Mouse (Mus musculus): ENCODE results near the gene Unc13d. TPM values are rescaled to one million over a fixed set of nuclear protein-coding genes. Genes with fewer than 3 reads are reported as not detected.
A peak's percentile ranks its signal among the peaks of the same experiment; 100 is the strongest.
"Not testable (repeated sequence)": the region's sequence is repeated elsewhere in the genome, so short reads cannot be mapped to it uniquely, and the experiment has no call there.

Gene Unc13d
- polyA plus RNA-seq, 1 experiment from 2014 or later = 0.33 TPM

DNA sequence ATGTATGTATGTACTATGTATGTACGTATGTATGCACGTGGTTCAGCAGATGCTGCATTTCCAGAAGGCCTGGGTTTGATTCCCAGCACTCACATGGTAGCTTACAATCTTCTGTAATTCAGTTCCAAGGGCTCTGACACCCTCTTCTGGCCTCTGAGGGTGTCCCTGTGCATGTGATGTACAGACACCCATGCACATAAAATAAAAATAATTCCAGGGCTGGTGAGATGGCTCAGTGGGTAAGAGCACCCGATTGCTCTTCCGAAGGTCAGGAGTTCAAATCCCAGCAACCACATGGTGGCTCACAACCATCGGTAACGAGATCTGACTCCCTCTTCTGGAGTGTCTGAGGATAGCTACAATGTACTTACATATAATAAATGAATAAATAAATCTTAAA, 15.2 kb upstream of the Unc13d start:
- in situ Hi-C loops (cut with MboI; ENCODE audit: low pct_unique_long_range_greater_than_20kb); DNase-seq (ENCODE audit: low read depth, low spot score); POLR2A ChIA-PET; H3K27me3 ChIP-seq; ATAC-seq: not testable (repeated sequence)
- peak; percentile 10 for TF ChIP-seq CTCF (IDR thresholded peaks at IDR 0.05)
- CTCF ChIA-PET = interaction anchor here (1.1 to 1.3 kb wide), 2 partner anchors 9 to 66 kb away, joined by 3 to 4 read pairs; no protein-coding TSS in a partner anchor

DNA sequence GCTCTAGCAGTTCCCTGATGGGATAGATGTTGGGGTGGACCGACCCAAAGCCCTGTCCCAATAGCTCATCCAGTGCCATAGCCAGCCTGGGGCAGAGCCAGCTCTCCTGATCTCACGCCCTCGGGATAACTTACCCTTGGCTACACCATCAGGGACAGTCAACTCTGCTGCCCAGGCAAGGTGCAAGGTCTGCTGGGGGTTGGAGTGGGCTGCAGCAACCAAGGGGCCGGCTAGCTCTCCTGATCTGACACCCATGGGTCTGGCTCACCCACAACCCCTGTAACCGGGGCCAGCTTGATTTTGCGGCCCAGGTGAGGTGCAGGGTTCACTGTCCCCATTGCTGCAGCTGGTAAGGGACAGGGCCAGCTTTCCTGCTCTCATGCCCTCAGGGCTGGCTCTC, 13.8 kb upstream of the Unc13d start:
- no peak for ATAC-seq
- in situ Hi-C loops (cut with MboI; ENCODE audit: low pct_unique_long_range_greater_than_20kb) = no loop called here
- no peak for DNase-seq (ENCODE audit: low read depth, low spot score)
- ChIA-PET POLR2A (interaction anchor here (0.7 to 1.2 kb wide), 3 partner anchors 16 to 37 kb away, joined by 3 to 5 read pairs (median 4); no protein-coding TSS in a partner anchor), CTCF (interaction anchor here (1.1 to 1.2 kb wide), 5 partner anchors 12 to 60 kb away, joined by 3 to 4 read pairs (median 3); partner anchors contain the start of gene Trim65)
- no peak for TF ChIP-seq CTCF (IDR thresholded peaks at IDR 0.05)
- no peaks in the 10 kb centered on the region for H3K27me3 ChIP-seq

DNA sequence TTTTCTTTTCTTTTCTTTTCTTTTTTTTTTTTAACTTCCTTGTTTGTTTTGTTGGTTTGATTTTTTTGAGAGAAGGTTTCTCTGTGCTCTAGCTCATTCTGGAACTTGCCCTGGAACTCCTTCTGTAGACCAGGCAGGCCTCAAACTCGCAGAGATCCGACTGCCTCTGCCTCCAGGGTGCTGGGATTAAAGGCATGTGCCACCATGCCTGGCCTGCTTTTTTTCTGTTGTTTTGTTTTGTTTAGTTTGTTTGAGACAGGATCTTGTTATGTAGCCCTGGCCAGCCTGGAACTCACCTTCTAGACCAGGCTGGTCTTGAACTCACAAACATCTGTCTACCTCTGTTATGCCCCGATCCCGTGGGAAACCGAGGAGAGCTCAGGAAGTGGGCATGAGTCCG, 11.8 kb upstream of the Unc13d start:
- in situ Hi-C loops (cut with MboI; ENCODE audit: low pct_unique_long_range_greater_than_20kb) = loop anchor here (5.0 kb wide), 1 partner anchor 43 kb away; the partner anchor contains the start of gene Trim65
- POLR2A ChIA-PET = interaction anchor here (1.2 kb wide), 1 partner anchor 10 kb away, joined by 5 read pairs; no protein-coding TSS in a partner anchor
- no peak for TF ChIP-seq CTCF (IDR thresholded peaks at IDR 0.05)
- DNase-seq (ENCODE audit: low read depth, low spot score) = no peak
- CTCF ChIA-PET = interaction anchor here (0.8 to 1.4 kb wide), 2 partner anchors 9 to 18 kb away, joined by 3 to 4 read pairs; no protein-coding TSS in a partner anchor
- ATAC-seq = no peak
- no peaks in the 10 kb centered on the region for H3K27me3 ChIP-seq

DNA sequence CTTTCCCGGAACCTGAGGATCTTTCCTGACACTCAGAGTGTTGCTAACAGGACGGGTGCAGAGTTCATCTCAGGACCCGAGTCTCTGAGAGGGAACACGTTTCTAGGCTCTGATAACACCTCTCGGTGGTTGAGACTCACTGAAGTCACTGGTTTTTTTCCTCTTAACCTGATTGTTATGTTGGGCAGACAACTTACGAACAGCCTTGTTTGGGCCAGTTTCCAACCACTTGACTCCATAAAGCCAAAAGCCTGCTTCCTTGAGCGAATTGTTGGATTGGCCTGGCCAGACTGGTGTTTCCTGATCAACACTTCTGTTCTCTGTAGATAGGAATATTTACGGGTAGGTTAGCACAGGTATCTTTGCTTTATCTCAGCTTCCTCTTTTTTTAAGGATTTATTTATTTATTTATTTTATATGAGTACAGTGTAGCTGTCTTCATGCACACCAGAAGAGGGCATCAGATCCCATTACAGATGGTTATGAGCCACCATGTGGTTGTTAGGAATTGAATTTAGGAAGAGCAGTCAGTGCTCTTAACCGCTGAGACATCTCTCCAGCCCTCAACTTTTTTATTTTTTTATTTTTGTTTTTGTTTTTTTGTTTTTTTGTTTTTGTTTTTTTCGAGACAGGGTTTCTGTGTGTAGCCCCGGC, 11.1 kb upstream of the Unc13d start:
- no peaks in the 10 kb centered on the region for H3K27me3 ChIP-seq
- ChIA-PET POLR2A (interaction anchor here (1.3 kb wide), 1 partner anchor 16 kb away, joined by 6 read pairs; no protein-coding TSS in a partner anchor), CTCF (interaction anchor here (0.8 to 1.4 kb wide), 2 partner anchors 10 to 18 kb away, joined by 3 to 4 read pairs; no protein-coding TSS in a partner anchor)
- ATAC-seq (no peak), DNase-seq (ENCODE audit: low read depth, low spot score) (no peak)
- in situ Hi-C loops (cut with MboI; ENCODE audit: low pct_unique_long_range_greater_than_20kb) = loop anchor here (5.0 kb wide), 1 partner anchor 43 kb away; the partner anchor contains the start of gene Trim65
- TF ChIP-seq CTCF (IDR thresholded peaks at IDR 0.05) = peak; percentile 60

DNA sequence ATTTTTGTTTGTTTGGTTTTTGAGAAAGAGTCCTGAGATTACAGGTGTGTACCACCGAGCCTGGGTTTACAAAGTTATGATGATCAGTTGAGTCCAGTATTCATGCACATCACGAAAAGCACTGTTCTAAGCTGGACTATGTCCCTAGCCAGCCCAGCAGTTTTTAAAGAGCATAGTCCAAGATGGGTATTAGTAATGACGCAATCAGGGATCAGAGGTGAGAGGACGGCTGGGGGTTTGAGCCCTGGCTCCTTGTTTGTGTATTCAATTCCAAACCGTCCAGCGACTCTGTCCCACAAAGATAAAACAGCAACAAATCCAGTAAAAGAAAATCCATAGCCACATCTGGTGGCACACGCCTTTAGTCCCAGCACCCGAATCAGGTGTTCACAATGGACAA, 10.4 kb upstream of the Unc13d start:
- POLR2A ChIA-PET = interaction anchor here (1.3 kb wide), 1 partner anchor 16 kb away, joined by 6 read pairs; no protein-coding TSS in a partner anchor
- CTCF ChIA-PET = interaction anchor here (1.4 kb wide), 1 partner anchor 19 kb away, joined by 4 read pairs; no protein-coding TSS in a partner anchor

DNA sequence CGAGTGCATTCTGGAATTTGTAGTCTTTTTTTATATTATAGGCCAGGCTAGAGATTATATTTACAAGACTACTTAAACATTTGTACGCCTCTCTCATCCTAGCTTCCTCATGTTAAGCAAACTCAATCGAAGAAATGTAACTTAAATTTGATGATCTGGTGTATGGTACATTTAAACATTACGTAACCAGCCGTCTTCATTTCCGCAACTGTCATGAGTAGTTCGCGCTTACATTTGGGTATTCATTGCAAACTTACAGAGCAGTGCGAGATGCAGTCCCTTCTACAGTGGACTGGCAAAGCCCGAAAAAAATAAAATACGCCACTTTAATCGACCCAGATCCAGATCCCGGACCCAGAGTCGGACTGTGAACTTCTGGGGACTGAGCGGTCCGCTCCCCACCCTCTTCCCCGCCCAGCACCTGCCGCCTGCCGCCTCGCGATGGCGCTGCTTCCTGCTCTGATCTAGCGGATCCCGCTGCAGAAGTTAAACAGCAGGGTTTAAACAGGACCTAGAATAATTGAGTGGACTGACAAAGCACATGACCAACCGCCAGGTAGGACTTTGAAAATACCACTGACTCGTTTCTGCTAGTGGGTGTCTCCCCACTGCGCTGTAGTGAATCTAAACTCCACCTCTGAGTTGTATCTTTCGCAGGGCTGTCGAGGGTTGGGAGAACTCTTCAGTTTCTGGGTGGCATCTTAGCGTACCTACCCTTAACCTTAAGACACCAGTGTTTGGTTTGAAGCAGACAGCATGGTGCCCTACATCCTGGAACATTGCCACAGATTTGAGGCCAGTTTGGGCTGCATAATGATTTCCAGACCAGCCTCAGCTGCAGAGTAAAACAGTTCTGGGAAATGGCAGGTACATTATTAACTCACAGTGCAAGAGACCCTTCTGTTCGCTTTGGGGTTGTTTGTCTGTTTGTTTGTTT, 9.7 kb upstream of the Unc13d start:
- in situ Hi-C loops (cut with MboI; ENCODE audit: low pct_unique_long_range_greater_than_20kb) = loop anchor here (5.0 kb wide), 1 partner anchor 45 kb away; the partner anchor contains the start of gene Trim65
- ChIA-PET POLR2A (interaction anchor here (0.8 to 1.3 kb wide), 3 partner anchors 15 to 42 kb away, joined by 3 to 6 read pairs (median 3); no protein-coding TSS in a partner anchor), CTCF (interaction anchor here (0.6 to 1.5 kb wide), 3 partner anchors 11 to 43 kb away, joined by 3 read pairs; no protein-coding TSS in a partner anchor)
- DNase-seq (ENCODE audit: low read depth, low spot score) = no peak
- no peaks in the 10 kb centered on the region for H3K27me3 ChIP-seq
- peak; percentile 75 for ATAC-seq
- TF ChIP-seq CTCF (IDR thresholded peaks at IDR 0.05) = peak; percentile 99

More for the DNA sequence above, 10.4 kb upstream of the Unc13d start:
- in situ Hi-C loops (cut with MboI; ENCODE audit: low pct_unique_long_range_greater_than_20kb) = loop anchor here (5.0 kb wide), 1 partner anchor 44 kb away; the partner anchor contains the start of gene Trim65
- no peaks in the 10 kb centered on the region for H3K27me3 ChIP-seq
- ATAC-seq (no peak), DNase-seq (ENCODE audit: low read depth, low spot score) (no peak)
- TF ChIP-seq CTCF (IDR thresholded peaks at IDR 0.05) = no peak

DNA sequence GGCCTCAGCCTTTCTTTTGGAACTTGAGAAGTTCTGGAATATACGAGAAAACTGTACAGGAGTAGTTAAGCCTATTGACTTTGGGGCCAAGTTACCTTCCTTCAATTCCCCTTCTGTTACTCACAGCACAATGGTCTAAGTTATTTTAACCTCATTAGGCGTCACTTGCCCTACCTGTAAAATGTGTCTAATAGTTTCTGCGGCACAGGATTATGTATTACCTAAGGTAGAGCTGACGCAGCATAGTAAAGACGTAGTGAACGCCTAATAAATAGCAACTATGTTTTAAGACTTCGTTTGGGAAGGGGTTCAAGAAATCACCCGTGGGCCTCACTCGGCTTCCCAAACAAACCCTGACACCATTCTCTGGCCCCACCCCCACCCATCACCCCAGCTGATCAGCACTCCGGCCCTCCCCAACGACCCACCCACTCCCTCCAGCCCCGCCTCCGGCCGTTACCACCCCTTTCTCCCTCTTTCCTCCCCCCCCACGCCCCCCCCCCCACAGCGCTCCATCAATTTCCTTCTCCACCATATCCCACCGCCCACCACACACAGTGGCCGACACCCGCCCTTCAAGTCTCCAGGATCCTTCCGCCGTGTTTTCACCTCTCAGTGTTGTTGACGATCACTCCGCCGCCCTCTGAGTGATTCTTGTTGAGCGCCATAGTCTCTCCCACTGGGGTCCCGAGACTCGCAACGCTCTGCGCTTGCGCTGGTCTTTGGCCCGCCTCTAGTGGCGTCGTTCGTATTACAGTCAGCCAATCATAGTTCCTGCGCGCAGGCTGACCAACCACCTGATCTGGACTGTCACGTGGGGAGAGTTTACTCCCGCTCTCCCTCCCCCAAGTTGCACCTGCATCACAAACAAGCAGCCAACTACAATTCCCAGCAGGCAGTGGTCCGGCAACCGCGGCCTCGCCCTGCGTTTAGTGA, 8.8 kb upstream of the Unc13d start, which contains the start of gene Wbp2:
Gene Wbp2, minus strand, starts transcription at position 738 of the 936 bp plus-strand sequence.
- CTCF ChIA-PET = interaction anchor here (0.6 to 1.5 kb wide), 3 partner anchors 12 to 44 kb away, joined by 3 read pairs; no protein-coding TSS in a partner anchor
- in situ Hi-C loops (cut with MboI; ENCODE audit: low pct_unique_long_range_greater_than_20kb) = loop anchor here (5.0 kb wide), 1 partner anchor 46 kb away; the partner anchor contains the start of gene Trim65
- DNase-seq (ENCODE audit: low read depth, low spot score) = peak; percentile 96

DNA sequence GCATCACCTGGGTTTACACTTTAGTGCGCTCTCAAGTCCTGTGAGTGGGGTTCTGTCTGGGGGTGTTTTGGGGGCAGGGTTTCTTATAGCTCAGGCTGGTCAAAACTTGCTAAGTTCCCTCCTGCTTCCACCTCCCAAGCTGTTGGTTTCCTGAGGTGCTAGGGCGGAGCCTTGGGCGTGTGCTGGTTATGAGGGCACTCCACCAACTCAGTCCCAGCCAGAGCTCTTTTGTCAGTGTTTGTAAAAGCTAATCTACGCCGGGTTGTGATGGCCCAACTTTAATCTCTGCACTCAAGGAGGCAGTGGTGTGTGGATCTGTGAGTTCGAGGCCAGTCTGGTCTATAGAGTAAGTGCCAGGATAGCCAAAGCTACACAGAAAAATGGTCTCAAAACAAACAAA, 6.4 kb upstream of the Unc13d start:
- POLR2A ChIA-PET = no interaction called here

More for the DNA sequence above, 8.8 kb upstream of the Unc13d start, which contains the start of gene Wbp2:
- peak; percentile 80 for ATAC-seq
- no peaks in the 10 kb centered on the region for H3K27me3 ChIP-seq
- no peak for TF ChIP-seq CTCF (IDR thresholded peaks at IDR 0.05)
- POLR2A ChIA-PET = interaction anchor here (0.6 to 1.0 kb wide), 3 partner anchors 9 to 43 kb away, joined by 3 read pairs; partner anchors contain the start of gene Unc13d

More for the DNA sequence above, 6.4 kb upstream of the Unc13d start:
- DNase-seq (ENCODE audit: low read depth, low spot score) (no peak), ATAC-seq (no peak)
- in situ Hi-C loops (cut with MboI; ENCODE audit: low pct_unique_long_range_greater_than_20kb) = no loop called here
- CTCF ChIA-PET = interaction anchor here (0.9 to 1.0 kb wide), 2 partner anchors 12 to 45 kb away, joined by 4 read pairs; no protein-coding TSS in a partner anchor
- H3K27me3 ChIP-seq = no peaks in the 10 kb centered on the region
- TF ChIP-seq CTCF (IDR thresholded peaks at IDR 0.05) = no peak
